Mouse (Mus musculus): ENCODE results near the gene Bend7.

Bend7 gene

DNA sequence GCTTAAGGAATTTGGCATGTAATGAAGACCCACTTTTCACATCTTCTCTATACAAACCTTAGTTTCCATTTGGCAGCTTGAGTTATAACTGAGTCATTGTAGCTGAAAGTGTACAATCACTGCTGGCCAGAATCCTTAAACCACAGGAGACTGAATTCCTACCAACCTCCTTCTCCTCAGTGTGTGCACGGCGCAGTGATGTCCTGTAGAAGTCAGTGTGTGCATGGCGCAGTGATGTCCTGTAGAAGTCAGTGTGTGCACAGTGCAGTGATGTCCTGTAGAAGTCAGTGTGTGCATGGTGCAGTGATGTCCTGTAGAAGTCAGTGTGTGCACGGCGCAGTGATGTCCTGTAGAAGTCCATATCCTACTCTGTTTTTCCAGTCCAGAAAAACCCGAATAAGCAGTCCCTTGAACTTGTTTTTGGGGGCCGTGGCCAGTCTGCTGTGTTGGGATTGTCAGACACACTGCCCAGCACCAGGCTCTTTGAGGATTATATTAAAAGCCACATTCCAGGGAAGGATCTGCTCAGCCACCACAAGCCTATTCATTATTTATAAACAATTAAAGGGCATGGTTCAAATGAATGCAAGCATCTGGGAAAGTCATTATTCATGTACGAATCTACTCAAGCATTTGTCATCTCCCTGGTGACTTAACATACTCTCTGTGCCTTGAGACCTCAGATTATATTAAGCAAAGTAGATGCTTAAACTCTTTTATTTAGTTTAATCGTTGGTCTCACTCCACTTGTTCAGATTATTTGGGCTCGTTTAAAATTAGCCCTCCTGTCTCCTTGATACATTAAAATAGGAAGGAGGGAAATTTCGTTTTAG, 65.4 kb downstream of the Bend7 start:
- no peak for DNase-seq (ENCODE audit: low spot score)

DNA sequence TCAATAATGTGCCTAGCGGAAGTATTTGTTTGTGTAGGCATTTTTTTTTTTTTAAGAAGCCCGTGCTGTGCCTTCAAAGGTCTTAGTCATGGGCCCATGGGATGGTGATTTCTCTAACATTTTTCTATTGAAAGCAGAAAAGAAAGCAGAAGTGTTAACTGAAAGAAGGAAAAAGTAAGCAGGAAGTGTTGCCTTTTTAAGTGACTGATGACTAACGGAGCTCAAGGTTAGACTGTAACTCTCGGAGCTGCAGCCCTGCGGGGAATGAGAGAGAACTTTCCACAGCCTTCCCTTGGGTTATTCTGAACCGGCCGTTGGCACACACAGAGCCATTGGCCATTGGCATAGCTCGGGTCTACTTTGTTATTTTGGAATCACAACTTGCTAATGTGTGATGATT, 66.4 kb downstream of the Bend7 start:
- DNase-seq (ENCODE audit: low spot score), result no peak

DNA sequence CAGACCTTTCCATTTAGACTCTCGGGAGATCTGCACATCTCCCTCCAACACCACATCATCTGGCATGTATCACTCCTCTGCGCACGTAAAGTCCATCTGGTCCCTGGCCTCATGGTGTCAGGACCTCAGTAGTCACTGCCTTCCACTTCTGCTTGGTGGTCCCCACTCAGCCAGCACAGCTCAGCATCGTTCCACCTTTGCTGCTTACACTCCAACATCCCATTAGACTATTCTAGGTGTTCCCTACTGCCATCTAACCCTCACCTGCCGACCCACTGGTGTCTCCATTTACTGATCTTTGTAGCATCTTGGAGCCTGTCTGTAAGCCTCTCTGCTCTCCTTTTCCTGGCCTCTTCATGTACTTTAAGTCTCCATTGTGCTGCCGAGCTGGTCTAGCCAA, 67.4 kb downstream of the Bend7 start:
- DNase-seq (ENCODE audit: low spot score), result no peak

DNA sequence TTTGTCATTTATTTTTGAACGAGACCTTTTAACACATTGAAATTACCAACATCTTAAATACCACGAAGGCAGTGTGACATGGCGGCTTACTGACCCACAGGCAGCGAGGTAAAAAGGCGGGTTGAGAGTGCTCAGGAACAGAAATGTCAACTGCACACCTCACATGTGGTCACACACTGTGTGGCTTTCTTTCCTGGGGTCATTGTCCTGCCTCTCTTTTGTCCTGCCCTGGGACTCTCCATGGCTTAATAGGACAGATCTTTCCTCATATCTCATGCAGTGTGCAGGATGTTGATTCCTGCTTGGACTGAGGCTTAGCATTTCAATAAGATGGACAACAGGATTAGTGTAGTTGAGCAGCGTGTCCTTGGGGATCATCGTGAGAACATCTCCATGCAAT, 69.6 kb downstream of the Bend7 start:
- no peak for DNase-seq (ENCODE audit: low spot score)

DNA sequence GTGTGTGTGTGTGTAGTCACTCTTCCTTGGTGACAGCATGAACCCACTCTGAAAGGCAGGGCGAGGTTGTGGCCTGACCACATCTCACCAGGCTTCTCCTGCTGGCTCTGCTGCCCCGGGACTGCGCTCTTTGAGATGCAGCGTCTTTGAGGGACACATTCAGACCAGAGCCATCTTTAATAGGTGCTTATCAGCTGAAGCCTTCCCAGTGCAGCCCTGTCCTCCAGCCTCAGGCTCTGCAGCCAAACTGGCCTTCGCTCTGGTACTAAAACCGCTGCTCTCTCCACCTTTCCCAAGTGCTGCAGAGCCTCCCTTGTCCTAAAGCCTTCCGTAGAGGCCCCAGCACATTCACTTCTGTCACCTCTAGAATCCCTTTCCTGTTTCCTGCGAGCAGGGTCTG, 74.0 kb downstream of the Bend7 start:
- no peak for DNase-seq (ENCODE audit: low spot score)

- DNase-seq (ENCODE audit: low spot score), result no peak
Measured at GRCm38 (mm10) chr2:4792554-4792953, 74.9 kb downstream of the Bend7 start.

- DNase-seq (ENCODE audit: low spot score), result no peak
Measured at GRCm38 (mm10) chr2:4802395-4803176, 85.0 kb downstream of the Bend7 start.

DNA sequence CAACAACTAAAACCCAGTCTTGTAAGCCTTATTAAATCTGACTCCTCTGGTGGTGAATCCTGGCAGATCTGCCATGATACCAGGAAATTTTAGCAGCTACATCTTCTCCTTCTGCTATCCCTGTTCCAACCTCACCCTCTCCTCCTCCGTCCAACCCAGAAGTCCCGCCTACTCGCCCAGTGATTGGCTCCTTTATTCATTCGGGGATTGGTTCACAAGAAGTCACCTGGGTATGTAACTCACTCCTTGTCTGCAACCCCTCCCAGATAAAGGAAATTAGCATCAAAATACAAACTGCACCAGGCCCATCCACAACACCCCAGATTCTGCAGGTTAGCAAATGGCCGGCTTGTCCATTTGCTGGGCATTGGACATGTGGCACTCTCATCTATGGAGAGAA, 98.7 kb downstream of the Bend7 start:
- no peak for DNase-seq (ENCODE audit: low spot score)

GRCm38 (mm10) chr2:4817678-4818077, 100.0 kb downstream of the Bend7 start:
- DNase-seq (ENCODE audit: low spot score), result no peak

DNA sequence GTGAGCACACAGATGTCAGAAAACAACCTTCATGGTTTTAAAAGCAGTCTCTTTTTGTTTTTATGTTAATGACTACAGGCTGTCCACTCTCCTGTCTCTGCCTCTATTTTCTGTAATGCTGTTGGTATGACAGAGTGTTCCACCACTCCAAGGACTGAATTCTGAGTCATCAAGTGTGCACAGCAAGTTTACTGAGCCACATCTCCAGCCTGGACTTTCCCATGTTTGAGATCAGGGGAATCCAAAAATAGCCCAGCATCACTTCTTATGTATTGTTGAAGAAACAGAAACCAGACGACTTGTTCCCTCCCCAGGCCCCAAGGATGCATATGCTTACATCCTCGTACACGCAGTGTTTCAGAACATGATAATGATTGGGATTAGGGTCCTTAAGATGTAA, 102.6 kb downstream of the Bend7 start:
- no peak for DNase-seq (ENCODE audit: low spot score)

DNA sequence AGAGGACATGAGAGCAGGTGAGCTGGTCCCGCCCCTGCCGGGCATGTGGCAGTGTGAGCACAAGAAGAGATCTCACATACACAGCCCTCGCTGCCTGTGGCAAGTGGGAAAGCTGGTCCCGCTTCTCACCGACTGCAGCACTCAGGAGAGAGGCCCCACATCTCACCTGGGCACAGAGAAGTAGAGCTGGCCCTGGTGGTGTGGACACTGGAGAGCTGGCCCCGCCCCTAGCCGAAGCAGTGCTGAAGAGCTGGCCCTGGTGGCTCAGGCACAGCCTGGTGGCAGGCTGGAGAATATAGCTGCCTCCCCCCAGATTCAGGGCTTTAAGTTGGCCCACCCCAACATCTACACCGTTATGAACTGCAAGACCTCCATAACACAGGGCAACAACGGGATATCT, 106.4 kb downstream of the Bend7 start:
- DNase-seq (ENCODE audit: low spot score), result no peak

GRCm38 (mm10) chr2:4828032-4828431, 110.4 kb downstream of the Bend7 start:
- DNase-seq (ENCODE audit: low spot score), result no peak

DNA sequence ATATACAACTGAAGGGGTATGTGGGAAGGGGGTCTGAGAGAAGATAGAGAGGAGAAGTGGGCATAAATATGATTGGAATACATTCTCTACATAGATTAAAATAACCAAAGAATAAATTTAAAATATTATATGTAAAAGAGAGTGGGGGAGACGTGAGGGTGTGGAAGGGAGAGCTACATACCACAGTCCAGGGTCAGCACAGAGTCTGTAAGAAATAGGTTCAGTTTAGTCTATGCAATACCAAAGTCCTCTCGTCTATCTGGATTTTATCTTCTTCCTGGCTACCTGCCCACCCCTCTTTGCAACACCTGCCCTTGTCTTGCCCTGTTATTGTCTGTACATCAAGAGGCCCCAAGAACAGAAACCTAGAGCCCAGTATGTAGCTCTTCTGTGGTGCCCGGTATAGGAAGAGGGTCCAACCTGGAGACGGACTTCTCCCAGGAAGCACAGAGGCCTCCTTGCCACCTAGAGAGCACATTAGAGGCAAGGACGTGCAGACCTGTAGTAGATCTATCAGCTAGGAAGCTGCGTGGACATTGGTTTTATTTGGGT, 110.9 kb downstream of the Bend7 start:
- DNase-seq (ENCODE audit: low spot score), result no peak

DNA sequence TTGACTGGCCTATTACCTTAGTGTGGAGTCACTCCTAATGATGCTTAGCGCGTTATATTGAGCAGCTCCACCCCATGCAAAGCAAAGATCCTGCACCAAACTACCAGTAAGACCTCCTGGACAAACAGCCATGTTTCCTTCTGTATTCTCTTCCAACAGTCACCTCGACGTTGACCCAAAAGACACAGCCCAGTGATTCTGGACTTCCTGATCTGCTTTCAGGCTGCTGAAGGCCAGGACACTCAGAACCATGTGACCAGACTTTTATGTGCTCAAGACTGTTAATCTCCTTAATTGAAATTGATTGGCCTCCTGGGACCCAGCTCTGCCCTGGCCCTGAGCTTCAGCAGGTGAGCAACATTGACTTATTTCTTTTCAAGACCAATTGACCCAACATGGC, 111.4 kb downstream of the Bend7 start:
- no peak for DNase-seq (ENCODE audit: low spot score)

- no peak for DNase-seq (ENCODE audit: low spot score)
Measured at GRCm38 (mm10) chr2:4829489-4830065, 111.9 kb downstream of the Bend7 start.

- no peak for DNase-seq (ENCODE audit: low spot score)
Measured at GRCm38 (mm10) chr2:4831493-4831892, 113.9 kb downstream of the Bend7 start.

DNA sequence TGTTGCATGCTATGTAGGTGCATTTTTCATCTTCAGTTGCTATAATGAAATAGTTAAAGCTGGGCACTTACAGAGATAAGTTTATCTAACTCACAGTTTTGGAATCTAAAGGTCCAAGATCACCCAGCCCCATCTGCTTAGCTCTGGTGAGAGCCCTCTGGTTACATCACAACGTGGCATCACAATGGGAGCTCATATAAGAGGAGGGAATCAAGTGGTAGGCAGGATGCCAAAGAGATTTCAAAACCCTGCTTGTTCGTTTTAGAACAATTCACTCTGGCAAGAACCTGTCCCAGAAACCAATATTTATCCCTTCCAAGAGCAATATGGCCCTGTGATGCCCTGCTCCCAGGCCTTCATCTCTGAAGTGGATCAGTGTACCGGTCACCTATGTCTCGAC, 114.5 kb downstream of the Bend7 start:
- no peak for DNase-seq (ENCODE audit: low spot score)

DNA sequence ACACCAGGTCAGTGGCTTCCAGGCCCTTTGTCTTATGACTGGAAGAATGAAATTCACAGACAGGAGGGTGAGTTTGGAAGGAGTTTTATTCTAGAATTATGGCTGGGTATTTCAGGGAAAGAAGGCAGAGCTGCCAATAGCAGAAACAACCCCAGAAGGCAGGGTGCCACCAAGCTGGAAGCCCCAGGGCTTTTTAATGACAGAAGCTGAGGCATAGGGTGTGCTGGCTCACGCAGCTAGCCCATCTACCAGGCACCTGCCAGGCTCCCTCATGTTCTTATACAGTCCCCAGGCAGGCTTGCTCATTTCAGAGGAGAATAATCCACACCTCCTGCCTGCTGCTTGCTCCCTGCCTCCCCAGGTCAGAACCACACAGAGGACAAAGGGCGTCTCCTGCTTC, 131.8 kb downstream of the Bend7 start:
- no peak for DNase-seq (ENCODE audit: low spot score)
